Mouse (Mus musculus): ENCODE measurements around the gene Mtss1l.

The Mtss1l gene

DNA sequence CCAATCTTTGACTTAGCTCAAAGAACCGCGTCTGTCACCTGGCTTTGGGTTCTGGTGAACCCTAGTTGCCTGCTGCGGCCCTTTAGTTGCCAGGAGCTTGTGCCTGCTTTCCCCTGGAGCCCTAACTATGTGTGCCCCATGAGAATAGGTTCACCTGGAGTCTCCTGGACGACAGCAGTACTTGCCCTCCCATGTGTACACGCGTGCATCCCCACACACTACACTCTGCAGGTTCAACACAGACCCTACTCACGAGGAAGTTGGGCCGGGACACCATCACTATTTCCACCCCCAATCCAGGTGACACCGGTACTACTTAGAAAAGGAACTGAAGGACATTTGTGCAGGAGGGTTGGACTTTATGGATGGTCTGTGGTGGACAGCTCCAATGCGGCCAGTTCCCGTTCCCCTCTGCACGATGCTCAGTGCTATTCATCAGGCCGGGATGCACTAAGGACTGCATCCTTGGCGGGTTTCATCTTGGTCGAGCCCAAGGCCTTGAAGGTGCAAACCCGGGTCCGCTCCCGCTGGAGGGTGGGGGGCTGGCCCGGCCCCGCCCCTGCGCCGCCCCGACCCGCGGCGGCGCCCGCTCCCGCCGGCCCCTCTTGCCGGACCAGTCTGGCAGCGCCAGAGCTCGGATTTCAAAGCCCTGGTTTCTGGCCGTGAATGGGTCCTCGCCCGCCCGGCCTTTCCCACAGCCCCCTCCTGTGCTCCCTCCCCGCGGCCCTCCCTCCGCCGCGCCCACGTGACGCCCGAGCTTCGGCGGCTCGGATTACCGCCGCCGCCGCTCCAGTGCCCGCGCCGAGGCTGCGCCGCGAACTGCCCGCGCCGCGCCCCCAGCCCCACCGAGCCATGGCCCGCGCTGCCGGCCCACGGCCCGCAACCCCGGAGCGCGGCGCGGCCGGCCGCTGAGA is at the start of gene Mtss1l:
Gene Mtss1l (plus strand): TSS at position 792 of the 914 bp plus-strand sequence.
- DNase-seq (ENCODE audit: low spot score in 2 of 2), result peak; percentile 65 to 76

DNA sequence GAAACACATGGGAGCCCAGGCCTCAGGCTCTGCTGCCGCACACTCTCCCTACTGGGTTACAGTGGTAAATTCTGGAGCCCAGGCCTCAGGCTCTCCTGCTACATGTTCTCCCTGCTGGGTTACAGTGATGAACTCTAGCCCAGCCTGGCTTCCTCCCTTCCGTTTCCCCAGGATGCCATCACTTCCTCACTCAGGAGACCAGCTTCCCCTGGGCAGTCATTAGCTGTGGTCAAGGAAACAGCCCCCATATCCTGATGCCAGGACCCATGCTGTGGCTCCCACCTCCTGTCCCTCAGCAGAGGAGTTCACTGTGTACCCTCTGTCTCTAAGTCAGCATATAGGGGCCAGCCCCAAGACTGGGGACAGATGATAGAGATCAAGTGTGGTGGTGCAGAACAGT is 49.1 kb upstream of the Mtss1l start:
- no peak for DNase-seq (ENCODE audit: low spot score in 2 of 2)

DNA sequence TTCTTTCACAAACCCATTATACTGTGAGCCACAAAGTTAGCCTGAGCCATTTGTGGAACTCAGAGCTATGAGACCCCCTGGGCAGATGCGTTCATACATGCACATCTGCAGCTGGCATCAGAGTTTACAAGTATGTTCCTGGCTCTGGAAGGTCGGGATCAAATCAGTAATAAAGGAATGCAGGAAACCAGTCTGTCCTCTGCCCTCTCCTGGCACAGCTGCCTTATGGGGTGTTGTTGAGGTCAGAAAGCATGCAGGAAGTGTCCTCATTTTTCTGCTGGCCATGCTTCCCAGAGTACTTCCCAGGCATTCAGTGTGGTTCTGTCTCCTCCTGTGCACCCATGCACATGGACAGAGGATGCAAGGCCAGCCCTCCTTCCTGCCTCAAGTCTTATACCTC is 48.1 kb upstream of the Mtss1l start:
- DNase-seq (ENCODE audit: low spot score in 2 of 2), result no peak

DNA sequence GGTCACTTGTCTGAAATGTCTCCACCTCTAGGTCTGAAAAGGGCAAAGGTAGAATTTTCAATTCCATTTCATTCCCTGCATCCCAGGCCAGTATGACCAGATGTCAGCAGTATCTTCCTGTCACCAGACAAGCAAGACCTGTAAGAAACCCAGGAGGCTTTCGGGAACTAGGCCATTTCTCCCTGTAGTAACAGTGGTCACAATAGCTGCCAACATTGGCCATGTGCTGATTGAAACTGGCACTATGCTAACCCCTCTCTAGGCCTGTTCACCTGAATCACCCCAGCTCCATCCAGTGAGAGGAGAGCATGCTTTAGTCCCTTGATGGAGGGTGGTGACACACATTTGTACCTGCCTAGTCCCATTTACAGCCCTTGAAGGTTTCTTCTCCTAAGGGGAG is 46.7 kb upstream of the Mtss1l start:
- DNase-seq (ENCODE audit: low spot score in 2 of 2), result no peak

DNA sequence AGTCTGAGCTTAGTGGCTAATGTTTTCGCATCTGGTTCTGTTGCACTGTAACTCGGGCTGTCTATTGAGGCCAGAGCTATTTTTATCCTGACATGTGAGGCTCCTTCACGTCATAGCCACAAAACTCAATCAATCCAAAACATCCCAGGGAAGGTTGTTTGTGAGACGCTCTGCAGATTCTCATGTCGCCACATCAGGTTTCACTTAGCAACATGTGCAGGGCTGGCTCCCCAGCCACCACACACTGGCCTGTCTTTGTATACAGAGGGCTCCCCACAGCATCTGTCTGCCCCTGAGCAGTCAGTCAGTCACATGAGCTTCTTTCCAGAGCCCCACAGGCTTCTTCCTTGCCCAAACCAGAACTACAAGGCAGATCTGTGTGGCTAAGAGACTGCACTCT is 44.6 kb upstream of the Mtss1l start:
- no peak for DNase-seq (ENCODE audit: low spot score in 2 of 2)

DNA sequence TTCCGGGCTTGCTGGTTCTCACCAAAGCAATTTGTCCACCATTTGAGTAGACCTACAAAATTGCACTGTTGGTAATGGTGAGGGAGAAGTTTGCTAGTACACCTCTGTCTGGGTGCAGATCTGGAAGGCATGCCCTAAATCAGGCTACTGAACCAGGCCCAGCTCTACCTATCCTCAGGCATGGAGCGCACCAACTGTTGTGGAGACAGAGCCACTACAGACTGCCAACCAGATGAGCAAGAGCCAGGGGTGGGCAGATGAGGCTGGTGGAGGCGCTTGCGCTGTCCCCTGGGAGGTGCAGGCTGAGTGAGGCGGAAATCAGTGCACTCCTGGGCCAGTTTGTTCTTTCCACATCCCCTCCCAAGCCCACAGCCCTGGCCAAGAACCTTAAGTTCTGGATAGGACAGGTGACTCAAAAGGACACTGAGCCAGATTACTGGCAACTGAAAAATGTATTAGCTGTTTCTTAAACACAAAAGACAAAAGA is 44.1 kb upstream of the Mtss1l start:
- DNase-seq (ENCODE audit: low spot score in 2 of 2), result no peak

DNA sequence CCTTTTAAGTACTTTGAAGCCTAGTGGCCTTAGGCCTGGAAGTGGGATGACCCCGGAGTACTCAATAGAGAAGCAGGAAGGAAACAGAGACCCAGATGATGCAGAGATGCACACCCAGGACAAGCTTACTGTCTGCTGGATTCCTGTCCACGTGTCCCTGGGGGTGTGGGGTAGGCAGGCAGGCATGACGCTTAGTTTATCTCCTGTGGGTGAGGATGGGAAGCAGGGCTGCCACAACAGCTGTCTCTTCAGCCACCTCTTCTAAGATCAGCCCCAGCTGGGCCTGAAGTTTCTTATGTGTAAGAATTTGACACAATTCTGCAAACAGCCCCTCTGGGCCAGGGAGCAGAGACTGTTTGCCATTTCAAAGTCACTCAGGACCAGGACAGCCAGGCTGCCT is 42.3 kb upstream of the Mtss1l start:
- no peak for DNase-seq (ENCODE audit: low spot score in 2 of 2)

DNA sequence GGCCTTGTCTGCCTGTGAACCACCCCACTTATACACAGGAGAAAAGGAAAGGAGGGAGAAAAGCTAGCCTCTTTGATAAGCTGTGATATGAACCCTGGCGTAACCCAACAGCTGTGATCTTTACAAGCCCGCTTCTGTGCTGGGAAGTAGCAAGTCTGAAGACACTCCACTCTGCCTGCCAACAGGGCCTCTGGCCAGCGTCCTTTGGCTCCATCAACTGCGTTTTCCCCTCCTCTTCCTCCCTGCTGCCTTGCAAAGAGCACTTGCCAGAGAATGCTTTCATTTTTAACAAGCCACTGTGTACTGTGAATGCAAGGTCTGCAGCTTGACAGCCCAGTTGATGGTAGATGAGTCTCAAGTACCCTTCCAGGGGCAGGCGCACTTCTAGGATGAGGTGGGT is 33.5 kb upstream of the Mtss1l start:
- DNase-seq (ENCODE audit: low spot score in 2 of 2), result peak; percentile 32 to 83

DNA sequence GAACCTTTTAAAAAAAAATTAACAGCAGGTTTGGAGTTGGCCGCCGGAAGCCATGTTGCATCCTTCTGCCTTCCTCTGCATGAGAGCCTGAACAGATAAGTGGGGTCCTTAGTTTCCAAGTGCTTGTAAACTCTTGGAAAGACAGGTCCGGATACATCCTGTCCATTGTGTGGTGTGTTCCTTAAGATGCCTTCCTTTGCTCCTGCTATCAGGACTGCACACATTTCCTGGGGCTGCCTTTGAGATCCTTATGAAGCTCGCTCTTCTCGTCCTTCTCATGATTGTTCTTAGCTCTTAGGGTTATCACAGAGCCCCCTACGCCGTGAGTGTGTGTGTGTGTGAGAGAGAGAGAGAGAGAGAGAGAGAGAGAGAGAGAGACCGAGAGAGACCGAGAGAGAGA is 31.3 kb upstream of the Mtss1l start:
- DNase-seq (ENCODE audit: low spot score in 2 of 2), result no peak

DNA sequence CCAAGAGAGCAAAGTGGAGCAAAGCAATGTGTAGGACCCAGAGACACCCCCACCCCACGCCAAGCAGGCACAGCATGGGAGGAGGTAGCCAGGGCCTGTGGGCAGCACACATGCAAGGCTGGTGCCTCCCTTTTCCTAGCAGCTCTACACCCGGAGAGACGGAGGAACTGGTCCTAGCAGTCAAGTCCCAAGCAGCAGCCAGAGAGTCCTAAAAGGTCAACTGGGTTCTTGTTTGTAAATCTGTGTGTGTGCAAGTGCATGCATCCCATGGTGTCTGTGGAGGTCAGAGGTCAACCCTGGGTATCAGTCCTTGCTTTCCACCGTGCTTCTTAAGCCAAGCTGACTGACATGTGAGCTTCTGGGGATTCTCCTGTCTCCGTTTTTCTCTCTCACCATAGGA is 27.1 kb upstream of the Mtss1l start:
- DNase-seq (ENCODE audit: low spot score in 2 of 2), result no peak

DNA sequence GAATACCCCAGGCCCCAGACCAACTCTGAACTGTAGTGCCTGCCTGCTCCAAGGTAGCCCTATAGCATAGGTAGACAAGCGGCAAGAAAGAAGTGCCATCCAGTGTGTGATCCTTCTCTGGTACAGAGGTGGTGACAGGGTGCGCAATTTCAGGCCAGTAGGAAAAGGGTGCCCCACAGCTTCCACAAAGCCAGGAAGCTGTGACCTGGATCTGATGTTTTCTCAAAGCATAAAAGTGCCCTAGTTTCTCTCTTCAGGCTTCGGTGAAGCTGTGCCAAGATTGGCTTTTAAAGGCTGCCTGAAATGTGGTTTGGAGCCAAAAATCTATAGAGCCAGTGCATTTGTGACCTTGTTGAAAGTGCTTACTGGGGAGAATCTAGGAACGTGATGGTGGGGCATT is 26.4 kb upstream of the Mtss1l start:
- DNase-seq (ENCODE audit: low spot score in 2 of 2), result no peak

DNA sequence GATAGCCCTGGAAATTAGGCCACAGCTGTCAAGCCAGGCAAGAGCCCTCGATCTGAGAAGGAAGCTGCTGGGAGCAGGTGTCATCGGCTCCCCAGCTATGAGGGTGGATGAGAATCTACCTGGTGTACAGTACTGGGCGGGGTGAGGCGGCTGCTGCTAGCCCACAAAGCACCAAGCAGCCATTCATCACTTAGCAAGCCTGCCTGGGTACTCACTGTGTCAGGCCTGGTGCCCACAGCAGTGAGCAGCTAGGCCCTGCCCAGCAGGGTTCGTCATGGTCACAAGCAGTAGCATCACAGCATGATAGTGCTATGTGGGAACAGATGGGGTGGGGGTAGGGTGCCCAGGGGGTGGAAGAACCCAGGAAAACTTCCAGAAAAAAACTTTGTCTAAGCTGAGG is 25.8 kb upstream of the Mtss1l start:
- no peak for DNase-seq (ENCODE audit: low spot score in 2 of 2)

DNA sequence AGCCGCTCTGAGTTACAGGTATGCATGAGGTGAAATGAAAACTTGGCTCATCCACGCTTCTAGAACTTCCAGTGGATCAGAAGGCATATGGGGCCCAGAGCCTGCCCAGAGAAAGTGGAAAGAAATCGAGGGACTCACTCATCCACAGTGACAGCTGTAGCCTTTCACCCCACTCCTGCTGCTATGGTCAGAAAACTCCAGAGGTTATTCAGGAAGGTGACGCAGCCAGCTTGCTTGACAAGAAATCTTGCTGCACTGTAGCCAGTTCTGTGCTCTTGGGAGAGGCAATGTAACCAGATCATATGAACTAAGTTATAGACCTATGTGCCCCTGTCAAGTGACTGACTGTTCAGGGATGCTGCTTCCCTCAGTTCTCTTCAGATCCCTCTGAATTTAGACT is 25.2 kb upstream of the Mtss1l start:
- no peak for DNase-seq (ENCODE audit: low spot score in 2 of 2)

DNA sequence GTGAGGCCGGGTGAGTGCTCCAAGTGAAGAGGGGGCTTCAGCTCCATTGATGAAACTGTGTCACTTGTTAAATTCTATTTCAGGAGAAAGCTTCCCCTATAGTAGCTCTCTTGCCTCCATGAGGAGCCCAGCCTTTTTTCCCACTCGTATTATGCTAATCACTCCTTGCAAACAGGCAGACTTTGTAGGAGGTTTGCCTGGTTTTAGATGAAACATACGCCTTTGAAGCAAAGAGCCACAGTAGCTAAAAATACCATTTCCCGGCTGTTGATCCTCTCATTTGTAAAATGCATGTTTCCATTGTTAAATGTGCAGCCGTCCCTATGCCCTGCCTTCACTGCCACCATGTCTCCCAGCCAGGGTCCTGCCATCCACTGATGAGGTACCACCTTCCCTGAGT is 23.7 kb upstream of the Mtss1l start:
- DNase-seq (ENCODE audit: low spot score in 2 of 2), result no peak

DNA sequence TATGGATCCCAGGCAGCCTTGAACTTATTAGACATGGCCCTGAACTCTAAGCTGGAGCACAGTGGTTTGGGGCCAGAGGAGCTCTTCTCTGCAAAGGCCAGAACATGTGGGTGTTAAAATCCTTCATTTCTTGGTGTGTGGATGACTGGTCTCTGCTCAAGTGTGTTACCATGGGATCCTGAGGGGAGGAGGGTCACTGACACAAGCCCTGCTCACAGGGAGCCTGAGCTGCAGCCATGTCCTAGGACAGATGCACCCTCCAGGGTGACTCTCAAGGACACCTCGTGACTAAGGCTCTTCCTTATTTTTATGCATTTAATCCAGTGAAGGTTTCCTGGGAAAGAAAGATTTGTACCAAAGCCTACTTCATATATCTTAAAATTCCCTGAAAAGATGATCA is 23.2 kb upstream of the Mtss1l start:
- DNase-seq (ENCODE audit: low spot score in 2 of 2), result no peak

DNA sequence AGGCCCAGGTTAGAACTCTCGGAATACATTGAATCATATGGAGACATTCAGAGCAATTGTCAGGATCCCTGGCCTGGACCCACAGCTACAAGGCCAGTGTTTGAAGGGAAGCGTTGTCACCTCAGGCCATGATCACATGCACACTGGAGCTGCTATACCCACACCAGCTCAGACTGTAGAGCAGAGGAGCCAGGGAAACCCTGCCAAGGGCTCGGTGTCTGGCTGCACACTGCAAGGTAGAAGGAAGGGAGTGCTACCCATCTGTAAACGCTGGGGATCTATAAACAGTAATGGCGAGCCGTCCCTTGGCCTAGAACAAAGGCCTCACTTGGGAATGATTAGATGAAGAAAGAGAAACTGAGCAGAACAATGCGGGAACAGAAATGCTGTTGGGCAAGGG is 21.8 kb upstream of the Mtss1l start:
- no peak for DNase-seq (ENCODE audit: low spot score in 2 of 2)

DNA sequence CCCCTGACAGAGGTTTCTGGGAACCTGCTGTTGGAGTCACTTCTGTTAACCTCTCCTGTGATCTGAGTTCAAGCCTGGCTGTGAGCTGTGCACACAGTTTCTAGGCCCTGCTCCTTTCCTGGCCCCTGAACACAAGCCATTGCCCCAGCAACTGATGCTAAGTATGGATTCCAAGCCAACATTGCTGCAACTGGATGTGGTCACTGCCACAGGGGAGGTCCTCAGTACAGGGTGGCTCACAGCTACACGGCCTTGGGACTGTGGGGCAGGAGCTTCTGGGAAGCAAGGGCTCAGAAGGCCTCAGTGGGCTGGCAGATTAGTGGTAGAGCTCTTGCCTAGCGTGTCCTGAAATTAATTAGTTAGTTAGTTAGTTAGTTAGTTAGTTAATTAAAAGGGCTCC is 20.7 kb upstream of the Mtss1l start:
- no peak for DNase-seq (ENCODE audit: low spot score in 2 of 2)

DNA sequence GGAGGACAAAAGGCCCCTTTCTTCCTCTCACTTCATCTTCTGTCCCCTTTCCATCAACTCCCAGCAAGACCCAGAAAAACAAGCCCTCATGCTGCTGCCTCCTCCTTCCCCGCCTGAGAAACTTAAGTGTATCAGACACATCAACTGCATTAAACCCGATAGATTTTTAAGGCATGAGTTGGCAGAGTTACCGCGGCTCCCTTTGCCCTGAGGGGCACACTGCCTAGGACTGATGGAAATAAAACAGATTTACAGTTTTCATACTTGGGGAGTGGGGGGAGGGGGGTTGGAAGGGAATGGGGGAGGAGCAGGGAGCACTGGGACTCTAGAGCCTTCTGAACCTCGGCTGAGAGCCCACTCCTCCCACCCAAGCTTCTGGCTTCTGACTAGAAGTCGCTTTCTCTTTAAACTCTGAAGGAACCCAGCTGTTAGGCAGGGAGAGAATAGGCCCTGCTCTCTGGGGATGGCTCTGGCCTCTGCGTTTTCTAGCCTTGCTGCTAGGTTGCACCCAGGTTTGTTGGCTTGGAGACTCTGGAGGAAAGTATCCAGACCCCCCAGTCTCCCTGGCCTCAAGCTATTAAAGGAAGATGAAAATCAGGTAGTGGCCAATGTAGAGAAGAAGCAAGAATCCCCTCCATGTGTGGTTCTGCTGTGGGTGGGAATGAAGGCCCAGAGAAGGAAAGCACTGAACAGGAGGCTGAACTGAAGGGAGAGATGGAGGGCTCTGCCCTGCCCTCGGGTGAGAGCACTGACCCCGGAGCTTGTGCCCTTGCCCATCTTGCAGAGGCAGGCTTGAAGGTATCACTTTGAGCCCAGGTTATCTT is 18.4 kb upstream of the Mtss1l start:
- DNase-seq (ENCODE audit: low spot score in 2 of 2), result no peak

DNA sequence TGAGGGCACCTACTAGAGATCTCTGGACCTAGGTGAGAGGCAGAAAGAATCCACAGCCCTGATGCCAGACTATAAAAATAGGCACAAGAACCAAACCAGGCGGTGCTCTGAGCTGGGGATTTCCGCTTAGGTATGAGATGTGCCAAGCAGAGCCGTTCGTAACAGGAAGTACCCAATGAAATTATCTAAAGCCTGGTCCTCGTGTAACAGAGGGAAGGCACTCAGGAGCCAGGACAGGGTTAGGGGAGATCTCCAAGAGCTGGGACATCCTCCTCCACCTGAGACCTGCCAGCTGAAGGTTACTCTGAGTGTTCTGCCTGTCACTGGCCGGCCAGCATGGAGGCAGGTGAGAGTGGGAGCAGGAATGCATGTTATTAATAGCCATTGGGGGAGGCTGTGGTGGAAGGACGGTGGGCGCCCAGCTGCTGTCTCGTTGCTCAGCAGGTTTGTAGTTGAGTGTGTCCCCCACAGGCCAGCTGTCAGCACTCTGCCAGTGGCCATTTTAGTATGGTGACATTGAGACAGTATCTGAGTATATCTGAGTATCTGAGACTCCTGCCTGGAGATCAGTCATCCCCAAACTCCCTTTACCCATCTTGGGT is 17.7 kb upstream of the Mtss1l start:
- no peak for DNase-seq (ENCODE audit: low spot score in 2 of 2)

DNA sequence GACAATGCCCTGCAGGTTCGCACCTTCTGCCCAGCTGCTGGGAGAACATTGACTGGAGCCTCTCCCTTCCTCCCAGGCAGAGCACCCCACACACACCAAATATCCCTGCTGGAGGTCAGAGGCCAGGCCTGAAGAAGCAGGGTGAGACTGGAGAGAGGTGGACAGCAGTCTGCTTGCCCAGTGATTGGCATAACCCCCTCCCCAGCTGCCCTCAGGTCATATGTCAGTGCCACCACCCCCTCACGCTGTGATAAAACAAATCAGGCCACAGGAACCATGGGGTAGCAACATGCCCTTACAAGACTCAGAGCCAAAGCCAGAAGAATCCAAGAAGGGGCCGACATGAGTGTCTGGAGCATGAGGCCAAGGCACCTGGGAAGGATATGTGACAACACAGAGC is 17.2 kb upstream of the Mtss1l start:
- no peak for DNase-seq (ENCODE audit: low spot score in 2 of 2)

DNA sequence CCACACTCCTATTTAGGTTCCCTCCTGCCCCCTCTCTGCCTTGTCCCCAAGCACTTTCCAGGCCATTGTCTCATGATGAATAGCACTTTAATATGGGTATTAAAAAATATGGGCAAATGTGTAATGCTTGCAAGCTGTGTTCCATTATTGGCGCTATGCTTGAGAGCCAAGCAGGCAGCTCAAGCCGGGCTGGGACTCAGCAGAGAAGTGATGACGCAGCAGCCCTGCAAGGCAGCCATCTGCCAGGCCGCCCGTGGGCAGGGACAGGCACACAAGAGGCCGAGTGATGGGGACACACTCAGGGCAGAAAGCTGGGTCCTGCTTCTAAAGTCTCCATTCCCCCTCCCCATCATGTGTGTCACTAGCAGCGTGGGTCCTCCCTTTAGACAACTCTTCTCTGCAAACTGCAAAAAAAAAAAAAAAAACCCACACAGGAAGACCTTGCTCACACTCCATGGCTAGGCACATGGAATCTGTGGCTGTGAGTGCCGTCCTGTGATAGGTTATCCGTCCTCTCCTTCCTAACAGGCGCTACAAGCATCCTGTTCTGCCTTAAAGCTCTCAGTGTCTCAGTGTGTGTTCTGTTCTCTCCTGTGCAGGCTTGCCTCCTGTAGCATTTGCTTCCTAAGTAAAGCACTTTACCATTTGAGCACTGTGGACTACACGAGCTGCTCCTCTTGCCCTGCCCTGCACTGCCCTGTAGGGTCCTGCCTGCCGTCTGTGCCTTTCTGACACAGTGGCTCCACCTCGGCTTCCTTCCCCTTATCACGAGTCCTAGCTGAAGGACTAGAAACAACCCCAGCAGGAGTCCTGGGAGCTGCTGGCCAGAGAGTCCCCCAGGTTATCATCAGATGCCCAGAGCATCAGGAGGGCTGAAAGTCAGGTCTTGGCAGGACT is 15.6 kb upstream of the Mtss1l start:
- DNase-seq (ENCODE audit: low spot score in 2 of 2), result no peak
